Mouse (Mus musculus) ES-Bruce4 (cell line): Measurements from ENCODE around the gene Slc38a9.

Experiments used
- CTCF ChIP-seq: IDR thresholded peaks from one replicate; pipeline ENCODE4 v1.8.1; 2011; ENCODE audit warnings: low read depth, low read length
- EP300 ChIP-seq: IDR thresholded peaks from 2 replicates; pipeline ENCODE4 v1.6.1; 2011; ENCODE audit warnings: low read depth, low read length; ENCODE audit not compliant: insufficient read depth

DNA sequence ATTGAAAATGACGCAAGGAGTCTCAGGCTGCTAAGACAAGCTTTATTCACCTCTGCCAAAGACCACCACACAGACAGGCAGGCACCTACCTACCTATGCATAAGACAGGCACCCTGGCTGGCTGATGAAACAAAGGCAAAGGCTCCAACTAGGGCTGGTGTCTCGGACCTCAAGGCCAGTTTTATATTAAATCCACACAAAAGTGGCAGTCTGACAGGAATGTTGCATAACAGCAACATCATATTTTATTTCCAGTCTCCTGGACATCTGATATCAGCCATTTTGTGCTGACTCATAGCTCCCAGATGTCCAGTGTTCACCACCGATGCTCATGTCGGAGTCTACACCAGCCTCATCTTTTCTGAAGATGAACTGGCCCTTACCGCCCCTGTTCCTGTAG, 117.9 kb downstream of the Slc38a9 start:
- TF ChIP-seq CTCF (no peak), EP300 (no peak)
